Mouse (Mus musculus): Measurements from ENCODE around the gene Cabp1. TPM values are rescaled to one million over a fixed set of nuclear protein-coding genes. Genes with fewer than 3 reads are reported as not detected.
A peak's percentile ranks its signal among the peaks of the same experiment; 100 is the strongest.

The Cabp1 gene
- polyA plus RNA-seq, 1 experiment from 2014 or later: 1.2 TPM

GRCm38 (mm10) chr5:115177866-115178265, 16.3 kb downstream of the Cabp1 start:
- Histone ChIP-seq H3K36me3 (ENCODE audit: control insufficient read depth, insufficient read depth, low read length) (no peaks in the 10 kb centered on the region), H3K4me3 (ENCODE audit: low read depth, low read length) (no peak overlapping the region), H3K27me3 (ENCODE audit: control insufficient read depth, insufficient read depth, low read length) (no peaks in the 10 kb centered on the region), H3K9me3 (ENCODE audit: control insufficient read depth, low read length) (no peaks in the 10 kb centered on the region), H3K27ac (replicated peaks; ENCODE audit: low read depth, low read length) (no peak overlapping the region), H3K4me1 (ENCODE audit: control insufficient read depth, insufficient read depth, low read length) (no peaks in the 10 kb centered on the region), H3K4me2 (ENCODE audit: low read depth, severe bottlenecking) (no peak overlapping the region), H3K9ac (ENCODE audit: low read length) (no peak overlapping the region)
- DNase-seq (ENCODE audit: low spot score) (no peak), ATAC-seq (ENCODE audit: insufficient number of reproducible peaks, low FRiP score, low TSS enrichment, low read depth) (no peak)
- 85% methylated on average over 6 of the region's 6 CpGs for WGBS

- Histone ChIP-seq H3K27ac (replicated peaks; ENCODE audit: low read depth, low read length) (no peak overlapping the region), H3K4me1 (ENCODE audit: control insufficient read depth, insufficient read depth, low read length) (no peaks in the 10 kb centered on the region), H3K4me2 (ENCODE audit: low read depth, severe bottlenecking) (no peak overlapping the region), H3K9ac (ENCODE audit: low read length) (no peak overlapping the region), H3K9me3 (ENCODE audit: control insufficient read depth, low read length) (no peaks in the 10 kb centered on the region), H3K27me3 (ENCODE audit: control insufficient read depth, insufficient read depth, low read length) (no peaks in the 10 kb centered on the region), H3K36me3 (ENCODE audit: control insufficient read depth, insufficient read depth, low read length) (no peaks in the 10 kb centered on the region), H3K4me3 (ENCODE audit: low read depth, low read length) (no peak overlapping the region)
- no peak for ATAC-seq (ENCODE audit: insufficient number of reproducible peaks, low FRiP score, low TSS enrichment, low read depth)
- no peak for DNase-seq (ENCODE audit: low spot score)
- WGBS: 78% methylated on average over 1 of the region's 1 CpGs
Observed at GRCm38 (mm10) chr5:115174554-115174953, 19.6 kb downstream of the Cabp1 start.

- DNase-seq (ENCODE audit: low spot score) (no peak), ATAC-seq (ENCODE audit: insufficient number of reproducible peaks, low FRiP score, low TSS enrichment, low read depth) (no peak)
- Histone ChIP-seq H3K4me2 (ENCODE audit: low read depth, severe bottlenecking) (no peak overlapping the region), H3K36me3 (ENCODE audit: control insufficient read depth, insufficient read depth, low read length) (no peaks in the 10 kb centered on the region), H3K4me3 (ENCODE audit: low read depth, low read length) (no peak overlapping the region), H3K27me3 (ENCODE audit: control insufficient read depth, insufficient read depth, low read length) (no peaks in the 10 kb centered on the region), H3K9me3 (ENCODE audit: control insufficient read depth, low read length) (no peaks in the 10 kb centered on the region), H3K9ac (ENCODE audit: low read length) (no peak overlapping the region), H3K4me1 (ENCODE audit: control insufficient read depth, insufficient read depth, low read length) (peaks cover 12% of the 10 kb centered on the region; the same call in 1 of the 2 replicates), H3K27ac (replicated peaks; ENCODE audit: low read depth, low read length) (no peak overlapping the region)
- 80% methylated on average over 8 of the region's 8 CpGs for WGBS
Observed at GRCm38 (mm10) chr5:115170150-115170549, 24.0 kb downstream of the Cabp1 start.

- Histone ChIP-seq H3K4me1 (ENCODE audit: control insufficient read depth, insufficient read depth, low read length) (peaks cover 12% of the 10 kb centered on the region; the same call in 1 of the 2 replicates), H3K9ac (ENCODE audit: low read length) (no peak overlapping the region), H3K27ac (replicated peaks; ENCODE audit: low read depth, low read length) (no peak overlapping the region), H3K27me3 (ENCODE audit: control insufficient read depth, insufficient read depth, low read length) (no peaks in the 10 kb centered on the region), H3K4me2 (ENCODE audit: low read depth, severe bottlenecking) (no peak overlapping the region), H3K4me3 (ENCODE audit: low read depth, low read length) (no peak overlapping the region), H3K9me3 (ENCODE audit: control insufficient read depth, low read length) (no peaks in the 10 kb centered on the region), H3K36me3 (ENCODE audit: control insufficient read depth, insufficient read depth, low read length) (no peaks in the 10 kb centered on the region)
- ATAC-seq (ENCODE audit: insufficient number of reproducible peaks, low FRiP score, low TSS enrichment, low read depth) (no peak), DNase-seq (ENCODE audit: low spot score) (peak; percentile 45)
- WGBS: 28% methylated on average over 27 of the region's 27 CpGs
Observed at GRCm38 (mm10) chr5:115168641-115169415, 25.4 kb downstream of the Cabp1 start.

- Histone ChIP-seq H3K36me3 (ENCODE audit: control insufficient read depth, insufficient read depth, low read length) (no peaks in the 10 kb centered on the region), H3K27ac (replicated peaks; ENCODE audit: low read depth, low read length) (no peak overlapping the region), H3K4me3 (ENCODE audit: low read depth, low read length) (no peak overlapping the region), H3K9ac (ENCODE audit: low read length) (no peak overlapping the region), H3K4me1 (ENCODE audit: control insufficient read depth, insufficient read depth, low read length) (peaks cover 15% of the 10 kb centered on the region), H3K9me3 (ENCODE audit: control insufficient read depth, low read length) (no peaks in the 10 kb centered on the region), H3K27me3 (ENCODE audit: control insufficient read depth, insufficient read depth, low read length) (no peaks in the 10 kb centered on the region), H3K4me2 (ENCODE audit: low read depth, severe bottlenecking) (no peak overlapping the region)
- WGBS: 56% methylated on average over 6 of the region's 6 CpGs
- ATAC-seq (ENCODE audit: insufficient number of reproducible peaks, low FRiP score, low TSS enrichment, low read depth) (no peak), DNase-seq (ENCODE audit: low spot score) (no peak)
Observed at GRCm38 (mm10) chr5:115167396-115167795, 26.8 kb downstream of the Cabp1 start.

GRCm38 (mm10) chr5:115166815-115167194, 27.4 kb downstream of the Cabp1 start:
- DNase-seq (ENCODE audit: low spot score): no peak
- Histone ChIP-seq H3K4me1 (ENCODE audit: control insufficient read depth, insufficient read depth, low read length) (peaks cover 15% of the 10 kb centered on the region), H3K9ac (ENCODE audit: low read length) (no peak overlapping the region), H3K4me2 (ENCODE audit: low read depth, severe bottlenecking) (no peak overlapping the region), H3K9me3 (ENCODE audit: control insufficient read depth, low read length) (no peaks in the 10 kb centered on the region), H3K36me3 (ENCODE audit: control insufficient read depth, insufficient read depth, low read length) (no peaks in the 10 kb centered on the region), H3K4me3 (ENCODE audit: low read depth, low read length) (no peak overlapping the region), H3K27ac (replicated peaks; ENCODE audit: low read depth, low read length) (no peak overlapping the region), H3K27me3 (ENCODE audit: control insufficient read depth, insufficient read depth, low read length) (no peaks in the 10 kb centered on the region)
- WGBS: 89% methylated on average over 7 of the region's 7 CpGs
- ATAC-seq (ENCODE audit: insufficient number of reproducible peaks, low FRiP score, low TSS enrichment, low read depth): no peak

GRCm38 (mm10) chr5:115165895-115166814, 28.0 kb downstream of the Cabp1 start:
- no peaks in the 10 kb centered on the region for H3K27me3 ChIP-seq (ENCODE audit: control insufficient read depth, insufficient read depth, low read length)
- ATAC-seq (ENCODE audit: insufficient number of reproducible peaks, low FRiP score, low TSS enrichment, low read depth) (no peak), DNase-seq (ENCODE audit: low spot score) (no peak)
- H3K36me3 ChIP-seq (ENCODE audit: control insufficient read depth, insufficient read depth, low read length): no peaks in the 10 kb centered on the region
- peaks cover 17% of the 10 kb centered on the region for H3K4me1 ChIP-seq (ENCODE audit: control insufficient read depth, insufficient read depth, low read length)
- no peak overlapping the region for H3K4me2 ChIP-seq (ENCODE audit: low read depth, severe bottlenecking)
- WGBS: 63% methylated on average over 11 of the region's 11 CpGs
- no peak overlapping the region for H3K9ac ChIP-seq (ENCODE audit: low read length)
- no peak overlapping the region for H3K27ac ChIP-seq (replicated peaks; ENCODE audit: low read depth, low read length)
- H3K4me3 ChIP-seq (ENCODE audit: low read depth, low read length): no peak overlapping the region
- H3K9me3 ChIP-seq (ENCODE audit: control insufficient read depth, low read length): no peaks in the 10 kb centered on the region

GRCm38 (mm10) chr5:115165351-115165750, 28.8 kb downstream of the Cabp1 start:
- ATAC-seq (ENCODE audit: insufficient number of reproducible peaks, low FRiP score, low TSS enrichment, low read depth) (no peak), DNase-seq (ENCODE audit: low spot score) (no peak)
- Histone ChIP-seq H3K4me3 (ENCODE audit: low read depth, low read length) (no peak overlapping the region), H3K36me3 (ENCODE audit: control insufficient read depth, insufficient read depth, low read length) (no peaks in the 10 kb centered on the region), H3K9ac (ENCODE audit: low read length) (no peak overlapping the region), H3K27me3 (ENCODE audit: control insufficient read depth, insufficient read depth, low read length) (no peaks in the 10 kb centered on the region), H3K4me1 (ENCODE audit: control insufficient read depth, insufficient read depth, low read length) (peaks cover 17% of the 10 kb centered on the region), H3K4me2 (ENCODE audit: low read depth, severe bottlenecking) (no peak overlapping the region), H3K27ac (replicated peaks; ENCODE audit: low read depth, low read length) (no peak overlapping the region), H3K9me3 (ENCODE audit: control insufficient read depth, low read length) (no peaks in the 10 kb centered on the region)
- 63% methylated on average over 9 of the region's 9 CpGs for WGBS
